Mouse (Mus musculus) intestine, postnatal 0 days (tissue): Measurements from ENCODE around the gene Zc3hc1. TPM values are rescaled to one million over a fixed set of nuclear protein-coding genes. Genes with fewer than 3 reads are reported as not detected.

Experiments
- ATAC-seq: fragments of 200-750 bp; cut with Nextera tagmentation; 2 replicates; pipeline ENCODE4 v1.8.0; 2017; ENCODE audit warnings: mild to moderate bottlenecking, moderate TSS enrichment, moderate library complexity
- H3K27ac ChIP-seq: fragments of 300-500 bp; sonication (generic); 2 replicates; pipeline ENCODE4 v1.5.1; 2014; ENCODE audit warnings: mild to moderate bottlenecking, low read depth, low read length, moderate library complexity
- H3K27me3 ChIP-seq: fragments of 300-500 bp; sonication (generic); replicated peaks from 2 replicates; pipeline ENCODE4 v1.6.1; 2014; ENCODE audit warnings: low read length, mixed read lengths; ENCODE audit not compliant: control insufficient read depth, insufficient read depth
- H3K36me3 ChIP-seq: fragments of 300-500 bp; sonication (generic); 2 replicates; pipeline ENCODE4 v1.6.1; 2014; ENCODE audit warnings: mild to moderate bottlenecking, moderate library complexity; ENCODE audit not compliant: control insufficient read depth, insufficient read depth
- H3K4me1 ChIP-seq: fragments of 300-500 bp; sonication (generic); replicated peaks from 2 replicates; pipeline ENCODE4 v1.6.1; 2014; ENCODE audit warnings: antibody characterized with exemption, low read length, mixed read lengths; ENCODE audit not compliant: control insufficient read depth, insufficient read depth
- H3K4me2 ChIP-seq: fragments of 300-500 bp; sonication (generic); replicated peaks from 2 replicates; pipeline ENCODE4 v1.6.1; 2014; ENCODE audit warnings: low read depth, mild to moderate bottlenecking, moderate library complexity
- H3K4me3 ChIP-seq: fragments of 300-500 bp; sonication (generic); 2 replicates; pipeline ENCODE4 v1.5.1; 2014; ENCODE audit warnings: low read depth, low read length
- H3K9ac ChIP-seq: fragments of 300-500 bp; sonication (generic); 2 replicates; pipeline ENCODE4 v1.6.1; 2014; ENCODE audit warnings: mild to moderate bottlenecking, low read depth, low read length
- H3K9me3 ChIP-seq: fragments of 300-500 bp; sonication (generic); 2 replicates; pipeline ENCODE4 v1.6.1; 2016; ENCODE audit warnings: mixed run types; ENCODE audit not compliant: control insufficient read depth
- CTCF ChIP-seq: sonication (generic); IDR thresholded peaks from 2 replicates; pipeline ENCODE4 v1.5.1; 2016; ENCODE audit warnings: low read depth, mild to moderate bottlenecking, control low read depth, antibody characterized with exemption, moderate library complexity
- WGBS: fragments of 180-500 bp; shearing (Covaris S2); extraction: QIAGEN DNeasy Blood & Tissue Kit; methylation state at CpG from one replicate; pipeline ENCODE4 v1.1.7; 2014; 5-methylcytosine and 5-hydroxymethylcytosine counted together
- polyA plus RNA-seq: library from polyadenylated mRNA; unstranded; fragments of >200 nt; fragmentation: Nextera tagmentation; extraction: Ambion mirVana; gene quantifications from 2 replicates; pipeline ENCODE4 v1.2.1, GENCODE M21; 2015

The Zc3hc1 gene
- polyA plus RNA-seq, 1 experiment from 2014 or later = 14.9 TPM

DNA sequence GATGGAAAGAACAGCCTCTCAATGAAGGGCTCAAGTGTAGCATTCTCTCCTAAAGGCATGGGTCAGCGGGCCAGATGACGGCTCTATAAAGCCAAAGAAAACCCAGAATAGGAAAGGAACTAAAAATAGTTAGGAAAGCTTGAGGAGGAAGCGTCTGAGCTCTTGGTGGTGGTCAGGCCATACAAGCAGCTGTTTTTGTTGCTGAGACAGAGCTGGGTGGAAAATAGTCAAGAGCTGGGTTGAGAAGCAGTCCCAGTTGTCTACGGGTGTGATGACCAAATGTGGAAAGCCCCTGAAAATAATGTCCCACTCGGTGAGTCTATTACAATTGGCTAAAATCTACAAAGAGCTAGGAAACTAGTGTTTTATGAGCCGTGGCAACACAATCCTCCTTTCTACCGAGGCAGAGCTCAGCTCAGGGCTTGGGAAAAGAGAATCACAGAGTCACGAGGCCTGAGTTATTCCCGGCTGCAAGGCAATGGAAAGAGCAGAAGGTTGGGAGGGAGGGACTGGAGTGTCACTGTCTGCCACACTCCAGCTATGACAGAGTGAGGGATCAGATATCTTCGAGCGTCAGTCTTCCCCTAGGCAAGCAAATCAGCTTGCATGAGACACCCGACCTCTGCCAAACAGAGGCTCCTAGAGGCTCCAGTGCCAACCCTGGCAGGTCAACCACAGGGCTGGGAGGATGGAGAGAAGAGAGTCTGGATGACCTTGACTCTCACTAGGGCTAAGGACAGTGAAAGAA, 30.9 kb downstream of the Zc3hc1 start:
- H3K9me3 ChIP-seq = no peaks in the 10 kb centered on the region
- H3K4me2 ChIP-seq = no peak overlapping the region
- no peak overlapping the region for H3K9ac ChIP-seq
- no peak for ATAC-seq
- H3K36me3 ChIP-seq = peaks cover 4% of the 10 kb centered on the region; the same call in 1 of the 2 replicates
- no peak overlapping the region for H3K4me3 ChIP-seq
- TF ChIP-seq CTCF = no peak
- no peaks in the 10 kb centered on the region for H3K4me1 ChIP-seq
- WGBS = 71% methylated on average over 12 of the region's 12 CpGs
- H3K27ac ChIP-seq = no peak overlapping the region
- H3K27me3 ChIP-seq = no peaks in the 10 kb centered on the region

DNA sequence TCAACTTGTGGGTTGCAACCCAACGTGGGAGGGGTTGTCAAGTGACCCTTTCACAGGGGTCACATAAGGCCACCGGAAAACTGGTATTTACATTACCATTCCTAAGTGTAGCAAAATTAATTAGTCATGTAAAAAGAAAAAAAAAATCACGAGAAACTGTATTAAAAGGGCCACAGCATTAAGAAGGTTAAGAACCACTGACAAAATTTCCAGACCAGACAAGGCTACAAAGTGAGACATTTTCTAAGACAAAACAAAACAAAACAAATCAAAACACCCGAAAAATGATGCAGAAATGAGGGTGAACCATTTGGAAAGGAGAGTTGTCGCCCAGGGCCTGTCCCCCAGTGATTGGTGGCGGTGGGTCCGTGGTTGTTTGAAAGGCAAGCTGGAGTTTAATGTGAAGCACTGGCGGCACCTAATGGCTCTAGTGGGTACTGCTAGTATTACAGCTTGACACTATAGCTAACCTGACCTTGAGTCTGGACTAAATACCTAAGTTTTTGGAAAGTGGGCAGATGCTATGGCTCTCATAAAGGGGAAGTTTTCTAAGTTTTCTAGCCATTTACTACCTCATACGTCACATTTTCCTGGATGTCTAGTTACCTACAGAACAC, 33.2 kb downstream of the Zc3hc1 start:
- H3K9ac ChIP-seq = no peak overlapping the region
- 0 out of 2 replicates have a peak, but pooled peaks have one; percentile 29 for ATAC-seq

DNA sequence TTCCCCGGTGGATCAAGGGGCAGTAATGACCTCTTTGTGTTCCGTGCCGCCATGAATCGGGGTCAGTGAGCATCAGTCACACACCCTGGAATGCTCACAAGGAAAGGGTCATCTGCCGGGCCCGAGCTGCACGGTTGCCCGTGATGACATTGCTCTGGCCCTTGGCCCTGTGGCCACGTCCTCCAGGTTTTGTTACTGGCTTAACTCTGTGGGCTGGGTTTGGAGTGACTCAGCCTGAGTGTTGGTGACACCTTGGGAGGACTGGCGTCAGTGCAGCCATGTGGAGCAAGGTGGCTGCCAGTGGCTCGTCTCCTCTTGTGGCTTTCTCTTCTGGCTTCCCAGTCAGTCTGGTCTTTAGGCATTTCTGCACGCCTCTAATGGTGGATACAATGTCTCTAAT, 34.1 kb downstream of the Zc3hc1 start:
- H3K4me2 ChIP-seq = no peak overlapping the region
- no peak overlapping the region for H3K9ac ChIP-seq
- no peak for TF ChIP-seq CTCF
- H3K4me3 ChIP-seq = no peak overlapping the region
- H3K27me3 ChIP-seq = no peaks in the 10 kb centered on the region
- 0 out of 2 replicates have a peak, but pooled peaks have one; percentile 19 for ATAC-seq
- H3K9me3 ChIP-seq = no peaks in the 10 kb centered on the region
- WGBS = 87% methylated on average over 12 of the region's 12 CpGs
- no peak overlapping the region for H3K27ac ChIP-seq
- H3K36me3 ChIP-seq = no peaks in the 10 kb centered on the region
- no peaks in the 10 kb centered on the region for H3K4me1 ChIP-seq

More for the DNA sequence above, 33.2 kb downstream of the Zc3hc1 start:
- peak; percentile 93 for TF ChIP-seq CTCF
- no peak overlapping the region for H3K4me2 ChIP-seq
- H3K27me3 ChIP-seq = no peaks in the 10 kb centered on the region
- H3K36me3 ChIP-seq = no peaks in the 10 kb centered on the region
- H3K9me3 ChIP-seq = no peaks in the 10 kb centered on the region
- H3K27ac ChIP-seq = no peak overlapping the region
- 16% methylated on average over 9 of the region's 9 CpGs for WGBS
- H3K4me1 ChIP-seq = no peaks in the 10 kb centered on the region
- no peak overlapping the region for H3K4me3 ChIP-seq

DNA sequence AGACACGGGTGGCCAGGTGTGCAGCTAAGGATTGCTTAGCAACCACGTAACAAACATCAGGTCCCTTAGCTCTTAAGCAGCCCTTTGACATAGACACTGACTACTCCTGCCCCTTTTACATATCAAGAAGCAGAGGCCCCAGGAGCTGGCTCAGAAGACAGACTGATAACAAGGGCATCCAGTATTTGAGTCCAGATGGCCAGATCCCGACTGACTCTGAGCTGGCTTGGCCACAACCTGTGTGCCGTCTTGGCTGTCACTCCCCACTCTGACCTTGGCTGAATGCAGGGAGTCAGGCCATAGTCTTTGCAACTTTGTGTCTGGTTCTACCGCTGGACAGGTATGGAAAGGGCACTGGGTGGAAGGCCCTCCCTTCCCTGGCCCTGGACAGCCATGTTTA, 34.7 kb downstream of the Zc3hc1 start:
- H3K9me3 ChIP-seq = no peaks in the 10 kb centered on the region
- H3K9ac ChIP-seq = no peak overlapping the region
- no peak overlapping the region for H3K4me3 ChIP-seq
- ATAC-seq = no peak
- no peaks in the 10 kb centered on the region for H3K27me3 ChIP-seq
- no peaks in the 10 kb centered on the region for H3K4me1 ChIP-seq
- no peaks in the 10 kb centered on the region for H3K36me3 ChIP-seq
- 69% methylated on average over 5 of the region's 5 CpGs for WGBS
- no peak for TF ChIP-seq CTCF
- H3K4me2 ChIP-seq = no peak overlapping the region
- H3K27ac ChIP-seq = no peak overlapping the region

DNA sequence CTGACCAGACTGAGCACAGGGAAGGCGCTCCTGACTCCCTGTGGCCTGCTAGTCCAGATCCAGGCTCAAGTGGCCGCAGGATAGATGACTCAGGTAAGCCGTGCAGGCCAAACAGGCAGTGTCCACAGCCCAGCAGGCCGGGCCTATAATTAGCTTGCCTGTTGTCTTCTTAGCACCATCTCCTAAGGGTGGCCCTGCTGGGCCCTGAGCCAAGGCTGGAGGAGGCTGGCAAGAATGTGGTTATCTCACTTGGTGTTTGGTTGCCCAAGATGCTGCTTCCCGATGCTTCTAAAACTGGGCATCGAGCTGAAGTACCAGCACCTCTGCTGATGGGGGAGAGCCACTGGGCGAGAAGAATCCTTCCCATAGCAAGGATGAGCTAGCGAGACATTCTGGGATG, 35.1 kb downstream of the Zc3hc1 start:
- no peak for ATAC-seq
- no peak for TF ChIP-seq CTCF

DNA sequence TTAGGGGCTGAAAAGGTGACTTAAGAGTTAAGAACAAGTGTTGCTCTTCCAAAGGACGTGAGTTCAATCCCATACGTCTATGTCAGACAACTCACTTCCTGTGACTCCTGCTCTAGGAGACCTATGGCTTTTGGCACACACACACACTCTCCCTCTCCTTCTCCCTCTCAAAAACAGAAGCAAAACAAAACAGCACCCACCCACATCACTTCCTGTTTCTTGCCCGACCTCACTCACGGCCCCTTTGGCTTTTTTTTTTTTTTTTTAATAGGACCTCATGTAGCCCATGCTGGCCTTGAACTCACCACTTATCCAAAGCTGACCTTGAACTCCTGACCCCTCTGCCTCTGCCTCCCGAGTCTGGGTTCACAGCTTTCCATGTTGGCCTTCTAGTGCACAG, 36.1 kb downstream of the Zc3hc1 start:
- Histone ChIP-seq H3K4me3 (no peak overlapping the region), H3K27me3 (no peaks in the 10 kb centered on the region), H3K36me3 (no peaks in the 10 kb centered on the region), H3K27ac (no peak overlapping the region), H3K4me1 (no peaks in the 10 kb centered on the region), H3K9ac (no peak overlapping the region), H3K4me2 (no peak overlapping the region), H3K9me3 (no peaks in the 10 kb centered on the region)
- ATAC-seq = no peak
- 39% methylated on average over 5 of the region's 5 CpGs for WGBS
- no peak for TF ChIP-seq CTCF

More for the DNA sequence above, 35.1 kb downstream of the Zc3hc1 start:
- Histone ChIP-seq H3K4me2 (no peak overlapping the region), H3K4me1 (no peaks in the 10 kb centered on the region), H3K9ac (no peak overlapping the region), H3K27ac (no peak overlapping the region), H3K36me3 (no peaks in the 10 kb centered on the region), H3K4me3 (no peak overlapping the region), H3K9me3 (no peaks in the 10 kb centered on the region), H3K27me3 (no peaks in the 10 kb centered on the region)
- WGBS = 83% methylated on average over 8 of the region's 8 CpGs
